Mouse (Mus musculus) limb, embryonic 11.5 days (tissue): ENCODE results near the gene Ago4. TPM values are rescaled to one million over a fixed set of nuclear protein-coding genes. Genes with fewer than 3 reads are reported as not detected.

Source experiments
- ATAC-seq: fragments of 200-750 bp; cut with Nextera tagmentation; 2 replicates; pipeline ENCODE4 v1.8.0; 2017; ENCODE audit warnings: low read depth; ENCODE audit not compliant: insufficient number of reproducible peaks, low FRiP score, low TSS enrichment
- DNase-seq: peaks from one replicate; pipeline ENCODE4 v3.0.0-alpha.2; 2015; ENCODE audit warnings: low spot score
- H3K27ac ChIP-seq: fragments of 300-500 bp; sonication (generic); replicated peaks from 2 replicates; pipeline ENCODE4 v1.5.1; 2014; ENCODE audit warnings: low read depth, mild to moderate bottlenecking, low read length
- H3K27me3 ChIP-seq: fragments of 300-500 bp; sonication (generic); 2 replicates; pipeline ENCODE4 v1.6.1; 2014; ENCODE audit warnings: mild to moderate bottlenecking, low read length, mixed read lengths; ENCODE audit not compliant: control insufficient read depth, insufficient read depth
- H3K36me3 ChIP-seq: fragments of 300-500 bp; sonication (generic); 2 replicates; pipeline ENCODE4 v1.6.1; 2014; ENCODE audit warnings: mild to moderate bottlenecking, low read length, moderate library complexity, mixed read lengths; ENCODE audit not compliant: control insufficient read depth, insufficient read depth
- H3K4me1 ChIP-seq: fragments of 300-500 bp; sonication (generic); 2 replicates; pipeline ENCODE4 v1.6.1; 2014; ENCODE audit warnings: low read length, mixed read lengths; ENCODE audit not compliant: control insufficient read depth, insufficient read depth
- H3K4me2 ChIP-seq: fragments of 300-500 bp; sonication (generic); 2 replicates; pipeline ENCODE4 v1.6.1; 2014; ENCODE audit warnings: low read depth, mild to moderate bottlenecking, moderate library complexity; ENCODE audit not compliant: severe bottlenecking
- H3K4me3 ChIP-seq: fragments of 300-500 bp; sonication (generic); 2 replicates; pipeline ENCODE4 v1.5.1; 2014; ENCODE audit warnings: low read depth, low read length
- H3K9ac ChIP-seq: fragments of 300-500 bp; sonication (generic); 2 replicates; pipeline ENCODE4 v1.6.1; 2014; ENCODE audit warnings: mild to moderate bottlenecking, low read length
- H3K9me3 ChIP-seq: fragments of 300-500 bp; sonication (generic); 2 replicates; pipeline ENCODE4 v1.6.1; 2016; ENCODE audit warnings: low read length; ENCODE audit not compliant: control insufficient read depth
- whole genome bisulfite sequencing: fragments of 180-500 bp; shearing (Covaris S2); extraction: QIAGEN DNeasy Blood & Tissue Kit; methylation state at CpG from one replicate; pipeline ENCODE4 v1.1.7; 2014; 5-methylcytosine and 5-hydroxymethylcytosine counted together
- microRNA-seq: library from miRNA; unstranded; fragments of <30 nt; microRNA quantifications from one replicate; pipeline ENCODE4, GENCODE M21; 2016
- polyA plus RNA-seq: library from polyadenylated mRNA; unstranded; fragments of >200 nt; fragmentation: Nextera tagmentation; extraction: Ambion mirVana; gene quantifications from 2 replicates; pipeline ENCODE4 v1.2.1, GENCODE M21; 2014

Ago4 gene
- polyA plus RNA-seq, 1 experiment from 2014 or later: 1.2 TPM

- Histone ChIP-seq H3K9ac (no peak overlapping the region), H3K27ac (no peak overlapping the region)
- no peak for ATAC-seq
Measured at GRCm38 (mm10) chr4:126464189-126464891, 68.9 kb downstream of the Ago4 start.

GRCm38 (mm10) chr4:126455441-126455840, 77.8 kb downstream of the Ago4 start:
- ATAC-seq (no peak), DNase-seq (no peak)
- no peaks in the 10 kb centered on the region for H3K4me1 ChIP-seq
- no peak overlapping the region for H3K4me3 ChIP-seq
- peaks cover 16% of the 10 kb centered on the region; the same call in 1 of the 2 replicates for H3K36me3 ChIP-seq
- WGBS: 90% methylated on average over 7 of the region's 7 CpGs
- no peak overlapping the region for H3K27ac ChIP-seq
- H3K9ac ChIP-seq: no peak overlapping the region
- no peaks in the 10 kb centered on the region for H3K9me3 ChIP-seq
- H3K27me3 ChIP-seq: no peaks in the 10 kb centered on the region
- no peak overlapping the region for H3K4me2 ChIP-seq

More at GRCm38 (mm10) chr4:126464189-126464891, 68.9 kb downstream of the Ago4 start:
- Histone ChIP-seq H3K4me1 (peaks cover 13% of the 10 kb centered on the region), H3K4me2 (no peak overlapping the region), H3K27me3 (no peaks in the 10 kb centered on the region), H3K36me3 (no peaks in the 10 kb centered on the region; the same call in 1 of the 2 replicates), H3K9me3 (no peaks in the 10 kb centered on the region), H3K4me3 (no peak overlapping the region)
- WGBS: 42% methylated on average over 4 of the region's 4 CpGs
- no peak for DNase-seq

GRCm38 (mm10) chr4:126454547-126455254, 78.6 kb downstream of the Ago4 start:
- Histone ChIP-seq H3K36me3 (peaks cover 16% of the 10 kb centered on the region; the same call in 1 of the 2 replicates), H3K9me3 (no peaks in the 10 kb centered on the region), H3K4me3 (no peak overlapping the region), H3K9ac (no peak overlapping the region), H3K4me1 (no peaks in the 10 kb centered on the region), H3K4me2 (no peak overlapping the region), H3K27me3 (no peaks in the 10 kb centered on the region), H3K27ac (no peak overlapping the region)
- no peak for ATAC-seq
- 94% methylated on average over 5 of the region's 5 CpGs for WGBS
- no peak for DNase-seq

- Histone ChIP-seq H3K9ac (no peak overlapping the region), H3K4me2 (no peak overlapping the region), H3K4me3 (no peak overlapping the region), H3K27me3 (no peaks in the 10 kb centered on the region), H3K4me1 (no peaks in the 10 kb centered on the region), H3K36me3 (peaks cover 9% of the 10 kb centered on the region; the same call in 1 of the 2 replicates), H3K9me3 (no peaks in the 10 kb centered on the region), H3K27ac (no peak overlapping the region)
- WGBS: 89% methylated on average over 1 of the region's 1 CpGs
- DNase-seq (no peak), ATAC-seq (no peak)
Measured at GRCm38 (mm10) chr4:126450268-126450667, 83.0 kb downstream of the Ago4 start.

- peaks cover 5% of the 10 kb centered on the region; the same call in 1 of the 2 replicates for H3K36me3 ChIP-seq
- no peak overlapping the region for H3K4me2 ChIP-seq
- H3K4me3 ChIP-seq: no peak overlapping the region
- no peak overlapping the region for H3K27ac ChIP-seq
- H3K4me1 ChIP-seq: no peaks in the 10 kb centered on the region
- no peaks in the 10 kb centered on the region for H3K27me3 ChIP-seq
- DNase-seq (no peak), ATAC-seq (no peak)
- no peak overlapping the region for H3K9ac ChIP-seq
- 86% methylated on average over 7 of the region's 7 CpGs for WGBS
- no peaks in the 10 kb centered on the region for H3K9me3 ChIP-seq
Measured at GRCm38 (mm10) chr4:126447126-126447525, 86.1 kb downstream of the Ago4 start.

- H3K4me1 ChIP-seq: no peaks in the 10 kb centered on the region
- 98% methylated on average over 3 of the region's 3 CpGs for WGBS
- H3K36me3 ChIP-seq: peaks cover 2% of the 10 kb centered on the region; the same call in 1 of the 2 replicates
- H3K9ac ChIP-seq: no peak overlapping the region
- no peak for DNase-seq
- H3K4me3 ChIP-seq: no peak overlapping the region
- no peak overlapping the region for H3K27ac ChIP-seq
- no peaks in the 10 kb centered on the region for H3K9me3 ChIP-seq
- H3K27me3 ChIP-seq: no peaks in the 10 kb centered on the region
- H3K4me2 ChIP-seq: no peak overlapping the region
- ATAC-seq: no peak
Measured at GRCm38 (mm10) chr4:126444528-126444927, 88.7 kb downstream of the Ago4 start.

Small RNA genes within 50 kb of the gene (microRNA-seq; reads per million reads assigned to microRNA genes)
- gene Mir7119: 1.2 reads per million

Other genes with a start within 250 kb of the Ago4 start
- 1.4 and 1.5 TPM in 2 replicates for gene Col8a2, start 246.7 kb downstream of the Ago4 start, polyA plus RNA-seq
- 59.2 and 62.0 TPM in 2 replicates for gene Adprhl2, start 211.8 kb downstream of the Ago4 start, polyA plus RNA-seq
- gene Tekt2, start 207.8 kb downstream of the Ago4 start, polyA plus RNA-seq: 2.6 and 3.1 TPM in 2 replicates
- 11.9 and 14.8 TPM in 2 replicates for gene Ago3, start 103.9 kb downstream of the Ago4 start, polyA plus RNA-seq
- 7.8 and 8.7 TPM in 2 replicates for gene Ago1, start 64.9 kb downstream of the Ago4 start, polyA plus RNA-seq
- 67.4 and 71.1 TPM in 2 replicates for gene Clspn, start 23.5 kb upstream of the Ago4 start, polyA plus RNA-seq
- 1.6 and 2.2 TPM in 2 replicates for gene 5730409E04Rik, start 76.3 kb upstream of the Ago4 start, polyA plus RNA-seq
- gene Psmb2, start 144.2 kb upstream of the Ago4 start, polyA plus RNA-seq: 542 and 572 TPM in 2 replicates
- gene Tfap2e, start 202.8 kb upstream of the Ago4 start, polyA plus RNA-seq: not detected in 2 replicates
- gene Ncdn, start 220.0 kb upstream of the Ago4 start, polyA plus RNA-seq: 25.7 and 28.9 TPM in 2 replicates
- gene AU040320, start 220.1 kb upstream of the Ago4 start, polyA plus RNA-seq: 18.9 and 20.2 TPM in 2 replicates